ENCODE assay signal across 8 mouse cellular contexts in genomic region chr6:108784056-108784455, GRCm38 (mm10). TPM values are rescaled to one million over a fixed set of nuclear protein-coding genes. Genes with fewer than 3 reads are reported as not detected.
DNase-seq lines count a peak whose midpoint lies in the region; ATAC-seq and TF ChIP-seq lines count a peak whose summit lies in the region.

No protein-coding gene starts in this region.

- peak overlapping the region; percentile 66 for H3K9ac ChIP-seq in liver, adult 2 months (ENCODE audit: low read depth, low read length)
- peak overlapping the region; percentile 96 for H3K9ac ChIP-seq in hindbrain, embryonic 11.5 days (ENCODE audit: low read depth, low read length)
- peak overlapping the region; percentile 99 for H3K9ac ChIP-seq in lung, embryonic 15.5 days

- H3K9me3 ChIP-seq in hindbrain, embryonic 11.5 days (ENCODE audit: control insufficient read depth, low read length): no peaks in the 10 kb centered on the region
- H3K9me3 ChIP-seq in lung, embryonic 15.5 days: no peaks in the 10 kb centered on the region

- ATAC-seq in hindbrain, embryonic 11.5 days (ENCODE audit: low FRiP score): no peak
- peak; percentile 35; the same call in 1 of the 2 replicates for ATAC-seq in lung, embryonic 15.5 days (ENCODE audit: borderline replicate concordance, extremely low read depth, low FRiP score, low TSS enrichment)

- WGBS in liver, adult 2 months: 4% methylated on average over 11 of the region's 11 CpGs
- 40% methylated on average over 11 of the region's 11 CpGs for WGBS in hindbrain, embryonic 11.5 days
- 18% methylated on average over 11 of the region's 11 CpGs for WGBS in lung, embryonic 15.5 days

- H3K4me1 ChIP-seq in liver, adult 2 months (ENCODE audit: control insufficient read depth, insufficient read depth, low read length): peaks cover 11% of the 10 kb centered on the region
- H3K4me1 ChIP-seq in hindbrain, embryonic 11.5 days (replicated peaks; ENCODE audit: control insufficient read depth, insufficient read depth, low read length): peaks cover 4% of the 10 kb centered on the region; the same call in 1 of the 2 replicates
- H3K4me1 ChIP-seq in lung, embryonic 15.5 days: peaks cover 17% of the 10 kb centered on the region

- intact Hi-C loops in left cerebral cortex, postnatal 14 days (cut with DNase I): no loop called here
- intact Hi-C loops in left cerebral cortex, postnatal 36 days (cut with DNase I): no loop called here

- no peaks in the 10 kb centered on the region for H3K36me3 ChIP-seq in liver, adult 2 months (ENCODE audit: control insufficient read depth, insufficient read depth, low read length)
- no peaks in the 10 kb centered on the region for H3K36me3 ChIP-seq in hindbrain, embryonic 11.5 days (ENCODE audit: control insufficient read depth, insufficient read depth, low read length)
- no peaks in the 10 kb centered on the region for H3K36me3 ChIP-seq in lung, embryonic 15.5 days

- H3K27ac ChIP-seq in liver, adult 2 months (replicated peaks; ENCODE audit: insufficient read depth, low read depth, low read length): peak overlapping the region; percentile 90
- no peak overlapping the region for H3K27ac ChIP-seq in hindbrain, embryonic 11.5 days (ENCODE audit: low read depth, low read length)
- H3K27ac ChIP-seq in lung, embryonic 15.5 days: peak overlapping the region; percentile 81

- peak overlapping the region; percentile 79 for H3K4me2 ChIP-seq in hindbrain, embryonic 11.5 days (replicated peaks; ENCODE audit: low read depth, low read length)
- H3K4me2 ChIP-seq in lung, embryonic 15.5 days: peak overlapping the region; percentile 69

- peak overlapping the region; percentile 92 for H3K4me3 ChIP-seq in liver, adult 2 months (ENCODE audit: insufficient read depth, low read depth, low read length)
- peak overlapping the region; percentile 97 for H3K4me3 ChIP-seq in hindbrain, embryonic 11.5 days (ENCODE audit: low read depth, low read length)
- H3K4me3 ChIP-seq in lung, embryonic 15.5 days: peak overlapping the region; percentile 100

- H3K79me2 ChIP-seq in liver, adult 2 months (ENCODE audit: control insufficient read depth, insufficient read depth, low read length): peaks cover 30% of the 10 kb centered on the region; the same call in 1 of the 2 replicates

- DNase-seq in liver, adult 2 months (ENCODE audit: extremely low read depth, low read depth, low spot score): peak; percentile 61
- DNase-seq in liver: no peak
- peak; percentile 60 for DNase-seq in adrenal gland, postnatal 14 days
- DNase-seq in hindbrain, embryonic 11.5 days (ENCODE audit: low spot score): no peak
- DNase-seq in urinary bladder, postnatal 36 days (ENCODE audit: low spot score in 2 of 2): peak; percentile 39 to 63
- DNase-seq in left cerebral cortex, postnatal 14 days (ENCODE audit: low spot score in 2 of 2): no peak
- DNase-seq in left cerebral cortex, postnatal 36 days (ENCODE audit: low spot score in 2 of 2): no peak

- no peak for TF ChIP-seq POLR2A in liver, adult 2 months (IDR thresholded peaks at IDR 0.05; ENCODE audit: extremely low read depth, insufficient read depth, low read length)

- TF ChIP-seq CTCF in liver, adult 2 months (IDR thresholded peaks at IDR 0.05; ENCODE audit: low read depth, low read length): no peak

- no peaks in the 10 kb centered on the region for H3K27me3 ChIP-seq in liver, adult 2 months (ENCODE audit: control insufficient read depth, insufficient read depth, low read length)
- no peaks in the 10 kb centered on the region for H3K27me3 ChIP-seq in hindbrain, embryonic 11.5 days (ENCODE audit: control insufficient read depth, insufficient read depth, low read length)
- no peaks in the 10 kb centered on the region for H3K27me3 ChIP-seq in lung, embryonic 15.5 days

RNA-seq across cellular contexts. Expression of gene Arl8b, which starts 1.2 kb away (rescaled TPM):
- 24.2 and 27.7 TPM in 2 replicates for total RNA-seq in liver, adult 2 months (2014; rRNA removed)
- 8.9 and 10.3 TPM in 2 replicates for polyA plus RNA-seq in liver, adult 2 months (2012; rRNA removed)
- 104 and 112 TPM in 2 replicates for total RNA-seq in adrenal gland, postnatal 14 days (2021)
- polyA plus RNA-seq in hindbrain, embryonic 11.5 days (2014; fragmentation: Nextera tagmentation; extraction: Ambion mirVana): 77.3 and 88.5 TPM in 2 replicates
- polyA plus RNA-seq in lung, embryonic 15.5 days (2015; fragmentation: Nextera tagmentation; extraction: Ambion mirVana): 75.0 and 79.2 TPM in 2 replicates
- 100 to 1,000 TPM; 198 to 199 TPM for total RNA-seq in left cerebral cortex, postnatal 14 days (2021)
- 100 to 1,000 TPM; 208 to 214 TPM for total RNA-seq in left cerebral cortex, postnatal 36 days (2021)

RNA-seq across cellular contexts. Expression of gene Edem1, which starts 44.4 kb away (rescaled TPM):
- total RNA-seq in liver, adult 2 months (2014; rRNA removed): 102 and 109 TPM in 2 replicates
- polyA plus RNA-seq in liver, adult 2 months (2012; rRNA removed): 58.3 and 63.1 TPM in 2 replicates
- 54.8 and 73.2 TPM in 2 replicates for total RNA-seq in adrenal gland, postnatal 14 days (2021)
- polyA plus RNA-seq in hindbrain, embryonic 11.5 days (2014; fragmentation: Nextera tagmentation; extraction: Ambion mirVana): 22.0 and 22.2 TPM in 2 replicates
- 27.3 and 29.7 TPM in 2 replicates for polyA plus RNA-seq in lung, embryonic 15.5 days (2015; fragmentation: Nextera tagmentation; extraction: Ambion mirVana)
- 10 to 100 TPM; 19.0 to 25.5 TPM for total RNA-seq in left cerebral cortex, postnatal 14 days (2021)
- total RNA-seq in left cerebral cortex, postnatal 36 days (2021): 10 to 100 TPM; 17.5 to 17.6 TPM

Comparison
In these comparisons a context has a peak if more than half of its experiments do, and no peak if none do; other contexts are left out.
1. DNase-seq: peak in liver, adult 2 months (single experiment), adrenal gland, postnatal 14 days (single experiment) and urinary bladder, postnatal 36 days (2 of 2); none in liver (single experiment), hindbrain, embryonic 11.5 days (single experiment), left cerebral cortex, postnatal 14 days (0 of 2) and left cerebral cortex, postnatal 36 days (0 of 2).
2. Peak in every context shown above with its lines, with median percentiles within 50 percentile points of each other: H3K4me3 ChIP-seq and H3K9ac ChIP-seq.